Mouse (Mus musculus): Measurements from ENCODE around the gene Gm45716. TPM values are rescaled to one million over a fixed set of nuclear protein-coding genes. Genes with fewer than 3 reads are reported as not detected.

Gm45716 gene
- total RNA-seq, 2 experiments from 2014 or later: not detected

- no peak for ATAC-seq (replicated peaks; ENCODE audit: low FRiP score, poor library complexity, severe bottlenecking)
Measured at GRCm38 (mm10) chr11:90198048-90198447, 10.6 kb downstream of the Gm45716 start.

GRCm38 (mm10) chr11:90200826-90201225 is 13.3 kb downstream of the Gm45716 start:
- ATAC-seq (replicated peaks; ENCODE audit: low FRiP score, poor library complexity, severe bottlenecking): no peak

- no peak for ATAC-seq (replicated peaks; ENCODE audit: low FRiP score, poor library complexity, severe bottlenecking)
Measured at GRCm38 (mm10) chr11:90214246-90214645, 26.8 kb downstream of the Gm45716 start.

- ATAC-seq (replicated peaks; ENCODE audit: low FRiP score, poor library complexity, severe bottlenecking): no peak
Measured at GRCm38 (mm10) chr11:90220022-90220645, 32.7 kb downstream of the Gm45716 start.

GRCm38 (mm10) chr11:90220750-90221149 is 33.3 kb downstream of the Gm45716 start:
- ATAC-seq (replicated peaks; ENCODE audit: low FRiP score, poor library complexity, severe bottlenecking): no peak

- no peak for ATAC-seq (replicated peaks; ENCODE audit: low FRiP score, poor library complexity, severe bottlenecking)
Measured at GRCm38 (mm10) chr11:90224914-90225470, 37.5 kb downstream of the Gm45716 start.

- ATAC-seq (replicated peaks; ENCODE audit: low FRiP score, poor library complexity, severe bottlenecking): no peak
Measured at GRCm38 (mm10) chr11:90227000-90227922, 39.8 kb downstream of the Gm45716 start.

GRCm38 (mm10) chr11:90228251-90228949 is 40.9 kb downstream of the Gm45716 start:
- ATAC-seq (replicated peaks; ENCODE audit: low FRiP score, poor library complexity, severe bottlenecking): no peak

GRCm38 (mm10) chr11:90229800-90230199 is 42.3 kb downstream of the Gm45716 start:
- ATAC-seq (replicated peaks; ENCODE audit: low FRiP score, poor library complexity, severe bottlenecking): no peak

- ATAC-seq (replicated peaks; ENCODE audit: low FRiP score, poor library complexity, severe bottlenecking): no peak
Measured at GRCm38 (mm10) chr11:90230671-90231070, 43.2 kb downstream of the Gm45716 start.

- no peak for ATAC-seq (replicated peaks; ENCODE audit: low FRiP score, poor library complexity, severe bottlenecking)
Measured at GRCm38 (mm10) chr11:90231631-90232030, 44.1 kb downstream of the Gm45716 start.

- no peak for ATAC-seq (replicated peaks; ENCODE audit: low FRiP score, poor library complexity, severe bottlenecking)
Measured at GRCm38 (mm10) chr11:90232685-90233084, 45.2 kb downstream of the Gm45716 start.

GRCm38 (mm10) chr11:90235221-90235620 is 47.7 kb downstream of the Gm45716 start:
- no peak for ATAC-seq (replicated peaks; ENCODE audit: low FRiP score, poor library complexity, severe bottlenecking)

- ATAC-seq (replicated peaks; ENCODE audit: low FRiP score, poor library complexity, severe bottlenecking): no peak
Measured at GRCm38 (mm10) chr11:90237616-90238015, 50.1 kb downstream of the Gm45716 start.

- no peak for ATAC-seq (replicated peaks; ENCODE audit: low FRiP score, poor library complexity, severe bottlenecking)
Measured at GRCm38 (mm10) chr11:90238657-90239056, 51.2 kb downstream of the Gm45716 start.

- ATAC-seq (replicated peaks; ENCODE audit: low FRiP score, poor library complexity, severe bottlenecking): no peak
Measured at GRCm38 (mm10) chr11:90240652-90241330, 53.3 kb downstream of the Gm45716 start.

GRCm38 (mm10) chr11:90241874-90242273 is 54.4 kb downstream of the Gm45716 start:
- no peak for ATAC-seq (replicated peaks; ENCODE audit: low FRiP score, poor library complexity, severe bottlenecking)

GRCm38 (mm10) chr11:90243300-90243699 is 55.8 kb downstream of the Gm45716 start:
- no peak for ATAC-seq (replicated peaks; ENCODE audit: low FRiP score, poor library complexity, severe bottlenecking)

GRCm38 (mm10) chr11:90245630-90246029 is 58.1 kb downstream of the Gm45716 start:
- no peak for ATAC-seq (replicated peaks; ENCODE audit: low FRiP score, poor library complexity, severe bottlenecking)

GRCm38 (mm10) chr11:90246676-90247075 is 59.2 kb downstream of the Gm45716 start:
- no peak for ATAC-seq (replicated peaks; ENCODE audit: low FRiP score, poor library complexity, severe bottlenecking)
